Mouse (Mus musculus) left cerebral cortex, postnatal 25 days (tissue): Measurements from ENCODE around the gene Nr2c2. TPM values are rescaled to one million over a fixed set of nuclear protein-coding genes. Genes with fewer than 3 reads are reported as not detected.
A peak's percentile ranks its signal among the peaks of the same experiment; 100 is the strongest.
"Not testable (repeated sequence)": the region's sequence is repeated elsewhere in the genome, so short reads cannot be mapped to it uniquely, and the experiment has no call there.

Experiments used
- DNase-seq, 2 experiments: peaks; one replicate each; pipeline ENCODE4 v3.0.0; 2022; ENCODE audit warnings: low spot score in 2 of 2, mixed read lengths in 1 of 2
- intact Hi-C: fragments of 180-260 bp; cut with DNase I; formaldehyde crosslinking; loops from one replicate; pipeline ENCODE4 v1.15.1; 2025
- total RNA-seq, 2 experiments: library from RNA; stranded (reverse); gene quantifications; 2 replicates each; pipeline ENCODE4 v1.2.3; 2021

Gene Nr2c2
- total RNA-seq = 10 to 100 TPM; 93.2 to 97.8 TPM

- intact Hi-C loops = loop anchor here (5.0 kb wide), 3 partner anchors 91 to 574 kb away; partner anchors contain the start of genes Lsm3, Mrps25 and Xpc
- DNase-seq = peak; percentile 85 to 87
Measured at GRCm38 (mm10) chr6:92091130-92091591, at the start of gene Nr2c2. TSS of gene Nr2c2 (plus strand) at chr6:92091390.

DNA sequence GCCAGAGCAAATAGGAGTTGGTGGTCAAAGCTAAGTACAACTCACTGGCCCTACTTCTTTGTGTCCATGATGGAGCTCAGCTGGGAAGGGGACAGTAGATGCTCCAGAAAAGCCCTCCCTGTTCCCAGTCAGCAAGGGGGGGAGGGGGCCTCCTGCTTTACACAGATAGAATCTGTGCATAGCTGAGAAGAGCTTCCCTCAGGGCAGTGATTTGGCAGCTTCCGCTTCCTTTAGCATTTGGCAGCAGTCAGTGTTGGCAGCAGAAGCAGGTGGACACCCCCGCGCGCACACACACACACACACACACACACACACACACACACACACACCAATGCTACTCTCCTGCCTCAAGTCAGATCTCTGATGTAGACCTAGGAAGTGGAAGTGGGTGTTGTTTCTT is 49.1 kb upstream of the Nr2c2 start:
- DNase-seq = peak in 1 of 2 experiments; percentile 69
- intact Hi-C loops = no loop called here

DNA sequence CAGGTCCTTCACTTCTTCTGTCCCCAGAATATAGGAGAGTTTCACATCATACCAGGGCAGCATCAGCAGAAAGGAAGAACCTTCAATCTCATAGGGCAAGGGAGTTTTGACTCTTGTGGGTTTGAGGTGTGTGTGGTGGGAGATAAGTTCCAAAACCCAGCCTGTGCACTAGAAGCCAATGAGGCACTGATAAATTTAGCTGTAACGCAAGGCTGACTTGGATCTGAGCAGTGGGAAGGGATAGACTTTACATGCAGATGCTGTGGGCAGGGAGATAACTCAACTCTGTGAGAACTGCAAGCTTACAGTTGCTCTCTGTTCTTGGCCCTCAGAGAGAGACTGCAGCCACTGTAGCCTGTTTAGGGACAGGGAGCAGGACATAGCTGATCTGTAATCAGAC is 48.3 kb upstream of the Nr2c2 start:
- DNase-seq = peak in 1 of 2 experiments; percentile 35
- intact Hi-C loops = no loop called here

GRCm38 (mm10) chr6:92057768-92058167 is 33.4 kb upstream of the Nr2c2 start:
- no peak for DNase-seq
- intact Hi-C loops = no loop called here

- DNase-seq = no peak
- intact Hi-C loops = no loop called here
Measured at GRCm38 (mm10) chr6:92061725-92062124, 29.5 kb upstream of the Nr2c2 start.

DNA sequence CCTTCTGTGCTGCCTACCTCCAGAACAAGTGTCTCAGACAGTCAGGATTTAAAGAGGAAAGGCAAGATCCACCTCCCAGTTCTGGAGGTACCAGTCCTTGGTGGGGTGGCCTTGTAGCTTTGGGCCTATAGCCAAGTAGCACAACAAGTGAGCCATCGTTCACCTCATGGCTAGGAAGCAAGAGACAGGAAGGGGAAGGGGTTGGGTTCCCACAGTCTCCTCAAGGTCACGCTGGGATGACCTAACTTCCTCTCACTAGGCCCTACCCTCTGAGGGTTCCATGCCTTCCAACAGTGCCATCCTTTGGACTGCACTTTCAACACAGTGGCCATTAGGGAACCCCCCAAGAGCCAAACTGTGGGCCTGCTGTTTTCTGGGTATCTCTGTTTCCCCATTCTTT is 27.7 kb upstream of the Nr2c2 start:
- no peak for DNase-seq
- intact Hi-C loops = no loop called here

GRCm38 (mm10) chr6:92064101-92064500 is 27.1 kb upstream of the Nr2c2 start:
- DNase-seq = peak in 1 of 2 experiments; percentile 81
- intact Hi-C loops = no loop called here

- intact Hi-C loops = no loop called here
- peak; percentile 36 to 45 for DNase-seq
Measured at GRCm38 (mm10) chr6:92065721-92066496, 25.3 kb upstream of the Nr2c2 start.

DNA sequence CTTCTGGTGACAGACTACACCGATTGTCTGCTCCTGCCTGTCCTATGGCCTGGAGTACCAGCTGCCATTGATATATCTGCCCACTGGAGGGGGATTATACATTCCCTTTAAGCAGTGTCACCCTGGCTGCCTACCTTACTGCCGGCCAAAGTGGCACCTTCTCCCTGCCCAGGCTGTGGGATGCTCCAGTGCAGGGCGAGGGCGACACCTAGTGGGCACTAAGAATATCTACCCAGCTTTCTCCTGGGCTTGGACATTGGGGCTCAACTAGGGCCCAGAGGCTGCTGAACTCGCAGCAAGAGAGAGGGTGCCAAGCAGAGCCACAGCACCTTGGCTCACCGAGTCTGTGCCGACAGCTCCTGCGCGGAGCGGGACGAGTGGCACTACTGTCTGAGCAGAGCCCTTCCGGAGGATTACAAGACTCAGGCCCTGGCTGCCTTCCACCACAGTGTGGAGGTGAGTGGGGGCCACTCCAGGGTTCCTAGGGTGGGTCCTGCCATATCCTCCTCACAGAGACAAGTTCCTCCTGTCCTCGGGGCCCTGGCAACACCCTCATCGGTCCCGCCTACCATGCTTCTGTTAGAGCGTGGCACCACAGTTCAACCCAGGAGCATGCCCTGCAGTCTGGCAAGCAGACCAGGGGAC is 23.9 kb upstream of the Nr2c2 start:
- intact Hi-C loops = loop anchor here (1.0 kb wide), 2 partner anchors 166 to 291 kb away; no protein-coding TSS in a partner anchor
- peak; percentile 73 to 75 for DNase-seq

DNA sequence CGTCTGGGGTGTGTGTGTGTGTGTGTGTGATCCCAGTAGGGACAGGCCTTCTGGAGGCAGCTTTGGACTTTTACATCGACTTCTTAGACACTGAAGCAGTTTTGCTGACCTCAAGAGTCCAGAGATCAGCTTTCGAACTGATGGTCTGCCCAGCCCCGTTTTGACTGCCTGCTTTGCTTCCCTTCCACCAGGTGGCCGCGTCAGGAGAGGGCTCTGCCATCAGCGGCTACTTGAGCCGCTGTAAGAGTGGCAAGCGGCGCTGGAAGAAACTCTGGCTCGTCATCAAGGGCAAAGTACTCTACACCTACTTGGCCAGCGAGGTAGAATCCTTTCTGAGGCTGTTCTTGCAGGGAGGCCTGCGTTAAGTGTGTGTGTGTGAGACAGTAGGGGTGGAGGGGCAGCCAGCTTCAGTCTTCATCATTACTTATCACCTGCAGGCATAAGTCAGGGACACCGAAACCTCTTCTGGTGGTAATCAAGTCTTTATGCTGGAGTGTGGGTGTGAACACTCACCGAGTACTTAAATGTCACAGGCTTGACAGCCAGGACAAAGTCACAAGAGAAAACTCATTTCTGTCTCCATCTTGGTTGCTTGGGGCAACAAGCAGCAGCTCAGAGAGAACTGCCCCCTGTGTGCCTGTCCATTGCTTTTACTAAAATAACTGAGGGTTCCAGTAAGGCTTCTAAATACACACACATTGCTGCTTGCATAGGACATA is 19.9 kb upstream of the Nr2c2 start:
- intact Hi-C loops = no loop called here
- no peak for DNase-seq

DNA sequence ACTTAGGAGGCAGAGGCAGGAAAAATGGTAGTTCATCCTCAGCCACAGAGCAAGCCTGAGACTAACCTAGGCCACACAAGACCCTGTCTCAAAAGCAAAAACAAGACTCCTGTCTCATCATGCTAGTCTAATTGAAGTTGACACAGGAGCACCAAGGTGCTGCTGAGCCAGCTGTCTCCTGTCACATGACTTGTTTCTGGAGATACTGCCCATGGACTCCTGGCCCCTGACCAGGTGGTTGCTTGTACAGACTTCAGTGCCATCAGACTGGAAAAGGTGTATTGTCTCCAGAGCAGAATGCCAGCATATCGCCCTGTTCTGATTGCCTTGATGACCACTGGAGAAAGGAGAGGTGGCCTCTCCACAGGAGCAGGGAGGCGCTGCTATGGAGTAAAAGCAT is 10.5 kb upstream of the Nr2c2 start:
- no peak for DNase-seq
- intact Hi-C loops = no loop called here

- no peak for DNase-seq
- intact Hi-C loops = no loop called here
Measured at GRCm38 (mm10) chr6:92082756-92083155, 8.4 kb upstream of the Nr2c2 start.

- DNase-seq = peak in 1 of 2 experiments; percentile 74
- intact Hi-C loops = no loop called here
Measured at GRCm38 (mm10) chr6:92084932-92085331, 6.3 kb upstream of the Nr2c2 start.

DNA sequence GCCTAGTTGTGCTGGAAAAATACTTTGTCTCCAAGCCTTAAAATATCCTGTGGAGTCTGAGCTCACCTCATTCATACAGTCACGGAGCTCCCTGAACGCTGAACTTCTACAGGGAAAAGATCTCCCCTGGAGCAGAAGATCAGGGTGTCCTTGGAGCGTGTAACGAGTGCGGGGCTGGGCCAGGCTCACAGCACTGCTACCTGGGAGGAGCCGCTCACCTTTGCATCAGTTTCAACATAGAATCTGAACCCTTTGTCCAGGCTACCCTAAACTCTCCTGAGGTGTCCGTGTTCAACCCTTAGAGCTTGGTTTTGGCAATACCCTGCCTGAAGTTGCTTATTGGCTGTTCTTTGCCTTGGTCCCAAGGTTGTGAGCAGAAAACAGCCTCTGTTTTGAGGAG is 2.0 kb upstream of the Nr2c2 start:
- DNase-seq, intact Hi-C loops: not testable (repeated sequence)

DNA sequence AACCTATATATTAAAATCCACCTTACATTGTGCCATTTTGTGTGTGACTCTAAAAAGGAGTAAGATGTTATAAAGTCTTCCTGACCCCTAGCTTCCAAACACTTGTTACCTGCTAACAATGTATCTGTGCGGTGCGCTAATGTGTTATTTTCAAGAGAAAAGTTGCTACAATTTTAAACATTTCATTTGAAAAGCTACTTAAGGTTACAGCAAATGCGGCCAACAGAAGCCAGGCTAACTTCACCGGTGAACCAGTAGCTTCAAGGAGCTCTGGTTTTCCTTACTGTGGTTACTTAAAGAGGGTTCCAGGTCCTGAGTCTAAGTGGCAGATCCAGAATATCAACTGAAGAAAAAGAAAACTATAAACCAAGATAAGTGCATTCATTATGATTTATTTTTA is 1.2 kb upstream of the Nr2c2 start:
- no peak for DNase-seq
- intact Hi-C loops = loop anchor here (5.0 kb wide), 3 partner anchors 92 to 573 kb away; partner anchors contain the start of genes Lsm3, Mrps25 and Xpc

DNA sequence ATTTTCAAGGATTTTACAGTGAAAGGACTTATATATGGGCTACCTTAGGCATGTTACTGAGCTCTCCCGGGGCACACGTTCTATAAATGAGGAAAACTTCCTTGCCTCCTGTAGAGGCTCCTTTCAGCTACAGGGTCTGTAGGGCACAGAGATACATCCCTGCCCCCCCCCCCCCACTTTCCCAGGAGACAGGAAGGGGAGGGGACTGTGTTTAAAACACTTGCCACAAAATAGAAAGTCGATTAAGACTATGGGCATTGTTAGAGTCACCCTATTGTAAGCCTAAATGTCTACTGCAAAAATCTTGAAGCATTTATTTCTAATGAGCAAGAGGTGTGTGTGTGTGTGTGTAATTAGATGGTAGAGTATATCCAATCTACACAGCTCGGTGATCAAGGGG is 693 bp upstream of the Nr2c2 start:
- DNase-seq = no peak
- intact Hi-C loops = loop anchor here (5.0 kb wide), 3 partner anchors 92 to 573 kb away; partner anchors contain the start of genes Lsm3, Mrps25 and Xpc

DNA sequence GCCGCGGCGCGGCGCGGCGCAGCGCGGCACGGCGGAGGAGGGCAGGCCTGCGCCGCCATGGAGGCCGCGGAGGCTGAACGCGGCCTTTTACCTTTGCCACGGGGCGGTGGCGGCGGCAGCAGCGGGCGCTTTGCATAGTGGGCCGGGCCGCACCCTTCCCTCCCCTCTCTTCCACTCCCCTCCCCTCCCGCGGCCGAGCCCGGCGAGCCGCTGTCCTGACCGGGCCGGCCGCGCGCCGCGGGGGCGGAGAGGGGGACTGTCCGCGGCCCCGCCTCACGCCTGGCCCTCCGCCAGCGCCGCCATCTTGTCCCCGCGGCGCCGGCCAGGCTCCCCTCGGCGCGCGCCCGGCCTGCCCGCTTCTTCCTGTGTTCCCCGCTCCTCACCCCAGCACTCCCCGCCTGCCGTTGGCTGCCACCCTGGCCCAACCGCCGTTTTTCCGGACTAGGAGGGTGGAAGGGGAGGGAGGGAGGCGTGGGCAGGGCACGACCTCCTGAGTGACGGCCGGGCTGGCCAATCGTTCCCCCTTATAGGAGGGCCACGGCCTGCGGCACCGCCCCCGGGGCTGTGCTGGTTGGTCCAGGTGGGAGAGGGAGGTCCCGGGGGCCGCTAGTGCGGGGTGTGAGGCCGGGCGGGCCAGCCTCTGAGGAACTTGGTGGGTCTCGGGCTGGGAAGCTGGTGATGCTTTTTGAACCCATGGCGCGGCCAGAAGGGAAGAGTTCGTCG is 738 bp downstream of the Nr2c2 start:
- peak; percentile 99 to 100 for DNase-seq
- intact Hi-C loops = loop anchor here (2.0 to 5.0 kb wide), 4 partner anchors 41 to 575 kb away; partner anchors contain the start of genes Lsm3, Mrps25 and Xpc

DNA sequence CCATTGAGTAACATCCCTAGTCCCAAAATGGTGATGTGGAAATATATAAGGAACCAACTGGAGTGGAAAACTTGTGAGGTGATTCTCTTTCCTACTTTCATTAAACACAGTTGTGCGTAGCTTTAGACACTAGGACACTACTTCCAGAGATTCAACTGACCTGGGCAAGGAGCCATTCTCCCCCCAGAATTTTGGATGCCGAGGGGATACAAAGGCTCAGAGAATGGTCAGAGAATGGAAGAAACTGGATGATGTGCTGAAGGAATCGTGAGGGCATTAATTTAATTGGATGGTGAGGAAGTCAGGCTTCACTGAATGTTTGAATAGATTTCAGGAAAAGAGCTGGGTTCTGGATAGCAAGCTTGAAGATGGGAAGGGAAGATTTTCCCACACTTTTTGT is 1.5 kb downstream of the Nr2c2 start:
- intact Hi-C loops = loop anchor here (2.0 to 5.0 kb wide), 4 partner anchors 40 to 575 kb away; partner anchors contain the start of genes Lsm3, Mrps25 and Xpc

DNA sequence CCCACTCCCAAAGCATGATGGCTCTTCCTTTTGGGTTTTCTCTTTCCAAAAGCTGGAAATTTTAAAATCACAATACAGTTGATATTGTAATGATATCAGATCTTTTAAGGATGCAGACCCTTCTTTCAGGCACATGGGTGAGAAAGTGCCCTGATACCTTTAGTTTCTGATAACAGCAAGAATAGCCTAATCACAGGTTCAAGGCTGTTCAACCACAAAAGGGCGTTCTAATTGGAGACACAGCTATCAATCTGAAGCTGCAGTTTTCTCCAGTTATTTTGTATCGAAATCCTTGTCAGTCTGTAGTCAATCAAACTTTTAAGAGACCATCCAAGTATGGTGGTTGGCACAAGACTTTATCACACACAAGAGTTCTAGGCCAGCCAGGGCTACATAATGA is 2.7 kb downstream of the Nr2c2 start:
- DNase-seq = no peak
- intact Hi-C loops = loop anchor here (2.0 to 5.0 kb wide), 4 partner anchors 39 to 577 kb away; partner anchors contain the start of genes Lsm3, Mrps25 and Xpc

More for the DNA sequence above, 1.5 kb downstream of the Nr2c2 start:
- DNase-seq = no peak
